Mouse (Mus musculus) testis, postnatal 10 days (tissue): ENCODE results near the gene Acadvl.

ENCODE experiments used
- DNase-seq: peaks from one replicate; pipeline ENCODE4 v3.0.0; 2021; ENCODE audit warnings: low spot score

Gene Acadvl

GRCm38 (mm10) chr11:70001865-70002264, 13.3 kb downstream of the Acadvl start:
- DNase-seq: peak; percentile 71

- no peak for DNase-seq
These were observed 14.1 kb downstream of the Acadvl start for GRCm38 (mm10) chr11:70001159-70001558.

GRCm38 (mm10) chr11:70000396-70000898, 14.8 kb downstream of the Acadvl start, which contains the start of gene Dvl2:
TSS of gene Dvl2 (plus strand) at chr11:70000595.
- peak; percentile 95 for DNase-seq

- no peak for DNase-seq
These were observed 15.5 kb downstream of the Acadvl start for GRCm38 (mm10) chr11:69999666-70000065.

GRCm38 (mm10) chr11:69998567-69999491, 16.4 kb downstream of the Acadvl start:
- no peak for DNase-seq

- peak; percentile 96 for DNase-seq
These were observed 18.1 kb downstream of the Acadvl start for GRCm38 (mm10) chr11:69997070-69997509.

- peak; percentile 77 for DNase-seq
These were observed 18.8 kb downstream of the Acadvl start for GRCm38 (mm10) chr11:69996161-69997061.

GRCm38 (mm10) chr11:69995391-69995960, 19.7 kb downstream of the Acadvl start, which contains the start of gene Phf23:
TSS of gene Phf23 (plus strand) at chr11:69995777.
- peak; percentile 97 for DNase-seq

GRCm38 (mm10) chr11:69994401-69995090, 20.7 kb downstream of the Acadvl start:
- no peak for DNase-seq

- no peak for DNase-seq
These were observed 22.3 kb downstream of the Acadvl start for GRCm38 (mm10) chr11:69992932-69993331.

- no peak for DNase-seq
These were observed 22.8 kb downstream of the Acadvl start for GRCm38 (mm10) chr11:69992396-69992795.

GRCm38 (mm10) chr11:69991711-69992110, 23.5 kb downstream of the Acadvl start:
- no peak for DNase-seq

GRCm38 (mm10) chr11:69990850-69991691, 24.1 kb downstream of the Acadvl start, which contains the start of gene Gabarap:
TSS of gene Gabarap (plus strand) at chr11:69991143.
- DNase-seq: peak; percentile 97

- no peak for DNase-seq
These were observed 25.3 kb downstream of the Acadvl start for GRCm38 (mm10) chr11:69989949-69990348.

GRCm38 (mm10) chr11:69984431-69984830, 30.8 kb downstream of the Acadvl start:
- no peak for DNase-seq

GRCm38 (mm10) chr11:69983377-69983776, 31.8 kb downstream of the Acadvl start:
- DNase-seq: no peak

GRCm38 (mm10) chr11:69982877-69983276, 32.3 kb downstream of the Acadvl start:
- DNase-seq: no peak

GRCm38 (mm10) chr11:69982225-69982624, 33.0 kb downstream of the Acadvl start, which contains the start of gene Elp5:
TSS of gene Elp5 (minus strand) at chr11:69982517.
- no peak for DNase-seq

GRCm38 (mm10) chr11:69981141-69981762, 34.0 kb downstream of the Acadvl start, which contains the start of gene Ctdnep1:
TSS of gene Ctdnep1 (plus strand) at chr11:69981156.
- DNase-seq: peak; percentile 59
